Mouse (Mus musculus): Measurements from ENCODE around the gene Prf1. TPM values are rescaled to one million over a fixed set of nuclear protein-coding genes. Genes with fewer than 3 reads are reported as not detected.
A peak's percentile ranks its signal among the peaks of the same experiment; 100 is the strongest.

The Prf1 gene
- total RNA-seq (2017) = 0.31 and 1.0 TPM in 2 replicates

GRCm38 (mm10) chr10:61297477-61297876 is at the start of gene Prf1:
Gene Prf1 (plus strand): TSS chr10:61297833.
- peak; percentile 75 to 84 for ATAC-seq (replicated peaks in 1 of 2; ENCODE audit: insufficient read depth in 1 of 2, low FRiP score in 2 of 2, low TSS enrichment in 1 of 2, low read depth in 1 of 2, poor library complexity in 2 of 2, severe bottlenecking in 2 of 2)

- ATAC-seq (replicated peaks in 1 of 2; ENCODE audit: insufficient read depth in 1 of 2, low FRiP score in 2 of 2, low TSS enrichment in 1 of 2, low read depth in 1 of 2, poor library complexity in 2 of 2, severe bottlenecking in 2 of 2) = no peak
Measured at GRCm38 (mm10) chr10:61248596-61249114, 49.0 kb upstream of the Prf1 start.

DNA sequence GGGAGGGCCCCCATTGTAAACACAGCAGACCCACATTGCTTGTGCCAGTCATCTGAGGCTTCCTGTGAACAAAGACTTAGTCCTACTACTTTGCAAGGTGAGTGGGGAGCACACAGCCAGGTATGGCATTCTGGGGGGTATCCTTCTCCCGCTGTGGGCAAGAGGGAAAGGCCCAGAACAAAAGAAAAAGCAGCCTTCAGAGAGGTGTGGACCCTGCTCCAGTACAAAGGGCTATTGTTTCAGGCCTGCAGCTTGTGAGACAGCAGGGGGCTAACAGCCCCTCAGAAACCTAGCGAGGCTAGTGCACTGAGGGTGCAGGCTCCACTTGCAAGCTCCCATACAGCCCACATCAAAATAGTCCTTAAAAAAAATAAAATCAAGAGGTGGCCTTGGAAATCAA is 47.7 kb upstream of the Prf1 start:
- no peak for ATAC-seq (replicated peaks in 1 of 2; ENCODE audit: insufficient read depth in 1 of 2, low FRiP score in 2 of 2, low TSS enrichment in 1 of 2, low read depth in 1 of 2, poor library complexity in 2 of 2, severe bottlenecking in 2 of 2)

- no peak for ATAC-seq (replicated peaks in 1 of 2; ENCODE audit: insufficient read depth in 1 of 2, low FRiP score in 2 of 2, low TSS enrichment in 1 of 2, low read depth in 1 of 2, poor library complexity in 2 of 2, severe bottlenecking in 2 of 2)
Measured at GRCm38 (mm10) chr10:61254761-61255160, 42.9 kb upstream of the Prf1 start.

GRCm38 (mm10) chr10:61255190-61255589 is 42.4 kb upstream of the Prf1 start:
- ATAC-seq (replicated peaks in 1 of 2; ENCODE audit: insufficient read depth in 1 of 2, low FRiP score in 2 of 2, low TSS enrichment in 1 of 2, low read depth in 1 of 2, poor library complexity in 2 of 2, severe bottlenecking in 2 of 2) = no peak

GRCm38 (mm10) chr10:61256665-61257064 is 41.0 kb upstream of the Prf1 start:
- no peak for ATAC-seq (replicated peaks in 1 of 2; ENCODE audit: insufficient read depth in 1 of 2, low FRiP score in 2 of 2, low TSS enrichment in 1 of 2, low read depth in 1 of 2, poor library complexity in 2 of 2, severe bottlenecking in 2 of 2)

- ATAC-seq (replicated peaks in 1 of 2; ENCODE audit: insufficient read depth in 1 of 2, low FRiP score in 2 of 2, low TSS enrichment in 1 of 2, low read depth in 1 of 2, poor library complexity in 2 of 2, severe bottlenecking in 2 of 2) = peak in 1 of 2 experiments; percentile 65; a peak in 1 of 4 replicates
Measured at GRCm38 (mm10) chr10:61258131-61258530, 39.5 kb upstream of the Prf1 start.

DNA sequence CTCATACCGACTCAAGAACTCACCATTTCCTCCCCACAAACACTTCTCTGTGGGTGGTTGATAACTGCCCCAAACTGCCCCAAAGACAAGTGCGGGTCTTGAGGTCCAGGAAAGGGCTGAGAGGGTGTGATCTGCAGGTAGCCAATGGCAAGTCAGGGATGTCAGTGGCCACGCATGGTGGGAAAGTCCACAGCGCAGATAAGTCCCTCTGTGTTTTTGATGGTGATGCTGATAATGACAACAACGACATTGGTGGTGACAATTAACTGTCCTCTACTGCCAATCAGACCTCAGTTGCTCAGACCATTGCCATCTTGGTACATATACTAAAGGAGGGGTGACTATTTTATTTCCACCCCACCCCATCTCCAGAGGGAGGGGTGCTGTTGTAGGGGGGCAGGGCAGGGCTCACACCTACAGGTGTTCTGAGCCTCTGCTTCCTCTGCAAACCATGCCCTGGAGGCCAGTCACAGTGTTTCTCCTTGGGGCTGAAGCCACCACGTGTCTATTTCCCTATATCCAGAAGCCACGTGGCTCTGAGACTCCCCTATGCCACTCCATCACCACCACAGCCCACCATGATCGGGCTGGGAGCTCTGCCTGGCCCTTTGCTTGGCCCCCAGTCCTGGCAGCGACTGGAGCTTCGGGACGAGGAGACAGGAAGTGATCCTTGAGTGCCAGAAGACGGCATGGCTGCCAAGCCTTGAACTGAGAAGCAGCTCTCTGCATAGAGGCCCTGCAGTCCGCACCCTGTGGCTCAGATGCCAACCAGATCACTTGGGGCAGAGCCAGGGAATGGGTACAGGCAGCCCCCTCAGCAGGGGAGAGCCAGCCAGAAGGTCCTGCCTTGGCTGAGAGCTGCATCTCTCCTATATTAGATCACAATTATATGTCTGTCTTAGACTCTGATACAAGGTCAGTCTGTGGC is 36.1 kb upstream of the Prf1 start:
- no peak for ATAC-seq (replicated peaks in 1 of 2; ENCODE audit: insufficient read depth in 1 of 2, low FRiP score in 2 of 2, low TSS enrichment in 1 of 2, low read depth in 1 of 2, poor library complexity in 2 of 2, severe bottlenecking in 2 of 2)

GRCm38 (mm10) chr10:61263606-61264005 is 34.0 kb upstream of the Prf1 start:
- no peak for ATAC-seq (replicated peaks in 1 of 2; ENCODE audit: insufficient read depth in 1 of 2, low FRiP score in 2 of 2, low TSS enrichment in 1 of 2, low read depth in 1 of 2, poor library complexity in 2 of 2, severe bottlenecking in 2 of 2)

- peak; percentile 56 to 57; a peak in 3 of 4 replicates for ATAC-seq (replicated peaks in 1 of 2; ENCODE audit: insufficient read depth in 1 of 2, low FRiP score in 2 of 2, low TSS enrichment in 1 of 2, low read depth in 1 of 2, poor library complexity in 2 of 2, severe bottlenecking in 2 of 2)
Measured at GRCm38 (mm10) chr10:61267378-61267777, 30.3 kb upstream of the Prf1 start.

- no peak for ATAC-seq (replicated peaks in 1 of 2; ENCODE audit: insufficient read depth in 1 of 2, low FRiP score in 2 of 2, low TSS enrichment in 1 of 2, low read depth in 1 of 2, poor library complexity in 2 of 2, severe bottlenecking in 2 of 2)
Measured at GRCm38 (mm10) chr10:61272089-61272626, 25.5 kb upstream of the Prf1 start.

DNA sequence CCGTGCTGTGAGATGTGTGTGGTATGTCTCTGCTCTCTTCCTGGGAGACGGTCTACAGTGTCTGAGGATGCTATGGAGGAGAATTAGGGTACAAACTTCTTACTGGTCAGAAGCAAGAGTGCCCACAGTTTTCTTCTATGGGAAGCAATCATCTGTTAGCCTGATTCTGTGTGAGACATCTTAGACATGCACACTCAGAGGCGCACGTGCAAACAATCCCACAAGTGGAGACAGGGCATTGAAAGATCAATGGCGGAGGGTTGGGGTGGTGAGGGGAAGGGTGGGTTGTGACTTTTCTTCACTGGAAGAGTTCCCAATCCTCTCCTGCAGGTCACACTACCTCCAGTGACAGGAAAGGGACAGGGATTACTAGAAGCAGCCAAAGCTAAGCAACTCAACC is 25.0 kb upstream of the Prf1 start:
- no peak for ATAC-seq (replicated peaks in 1 of 2; ENCODE audit: insufficient read depth in 1 of 2, low FRiP score in 2 of 2, low TSS enrichment in 1 of 2, low read depth in 1 of 2, poor library complexity in 2 of 2, severe bottlenecking in 2 of 2)

DNA sequence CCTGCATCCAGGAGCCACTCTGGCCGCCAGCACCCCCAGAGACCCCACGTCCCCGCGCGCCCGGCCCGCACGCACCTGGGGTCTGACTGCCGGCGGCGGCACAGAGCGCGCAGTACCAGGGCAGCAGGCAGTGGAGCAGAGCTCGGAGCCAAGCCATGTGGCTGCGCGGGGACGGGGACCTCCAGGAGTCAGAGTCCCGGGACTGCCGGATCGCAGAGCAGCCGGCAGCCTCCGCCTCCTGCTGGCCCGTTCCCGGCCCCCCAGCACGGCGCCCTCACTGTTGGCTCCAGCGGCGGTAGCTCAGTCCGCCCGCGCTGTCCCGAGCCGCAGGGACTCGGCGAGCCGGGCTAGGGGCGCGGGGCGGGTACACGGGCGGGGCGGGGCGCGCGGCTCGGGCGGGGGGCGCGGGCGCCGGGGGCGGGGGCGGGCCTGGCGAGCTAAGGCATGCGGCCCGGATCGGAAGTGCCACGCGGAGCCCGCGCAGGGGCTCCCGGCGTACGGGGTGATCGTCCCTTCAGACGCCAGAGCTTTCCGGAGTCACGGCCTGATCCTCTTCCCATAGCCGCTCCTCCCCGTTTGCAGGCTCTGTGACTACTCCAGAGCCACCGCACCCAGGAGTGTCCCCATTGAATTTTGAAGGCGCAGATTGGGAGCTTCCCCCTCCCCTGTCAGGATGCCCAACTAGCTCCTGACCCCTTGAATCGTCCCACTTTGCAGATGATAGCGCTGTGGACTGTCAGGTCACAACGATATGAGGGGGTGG is 24.4 kb upstream of the Prf1 start, which contains the start of gene Adamts14:
Adamts14 (minus strand) TSS at position 358 of the 763 bp plus-strand sequence.
- ATAC-seq (replicated peaks in 1 of 2; ENCODE audit: insufficient read depth in 1 of 2, low FRiP score in 2 of 2, low TSS enrichment in 1 of 2, low read depth in 1 of 2, poor library complexity in 2 of 2, severe bottlenecking in 2 of 2) = no peak

- ATAC-seq (replicated peaks in 1 of 2; ENCODE audit: insufficient read depth in 1 of 2, low FRiP score in 2 of 2, low TSS enrichment in 1 of 2, low read depth in 1 of 2, poor library complexity in 2 of 2, severe bottlenecking in 2 of 2) = no peak
Measured at GRCm38 (mm10) chr10:61273844-61274215, 23.8 kb upstream of the Prf1 start.

- no peak for ATAC-seq (replicated peaks in 1 of 2; ENCODE audit: insufficient read depth in 1 of 2, low FRiP score in 2 of 2, low TSS enrichment in 1 of 2, low read depth in 1 of 2, poor library complexity in 2 of 2, severe bottlenecking in 2 of 2)
Measured at GRCm38 (mm10) chr10:61274532-61274931, 23.1 kb upstream of the Prf1 start.

GRCm38 (mm10) chr10:61275669-61276110 is 21.9 kb upstream of the Prf1 start:
- peak; percentile 85 to 93 for ATAC-seq (replicated peaks in 1 of 2; ENCODE audit: insufficient read depth in 1 of 2, low FRiP score in 2 of 2, low TSS enrichment in 1 of 2, low read depth in 1 of 2, poor library complexity in 2 of 2, severe bottlenecking in 2 of 2)

DNA sequence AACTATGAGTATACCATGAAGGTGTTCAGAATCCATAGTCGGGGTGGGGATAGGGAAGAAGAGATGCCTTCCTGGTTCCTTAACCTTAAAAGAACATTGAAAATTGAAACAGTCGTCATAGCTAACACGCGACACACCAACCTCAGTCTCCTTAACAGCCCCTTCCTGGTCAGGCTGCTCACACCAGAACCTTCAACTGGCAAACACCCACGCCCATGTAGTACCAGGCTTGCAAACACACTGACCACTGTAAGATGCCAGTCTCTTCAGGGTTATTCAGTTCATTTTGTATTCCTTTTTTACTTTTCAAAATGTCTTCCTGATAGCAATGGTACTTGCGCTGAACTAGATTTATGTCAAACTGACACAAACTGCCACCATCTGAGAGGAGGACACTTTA is 20.6 kb upstream of the Prf1 start:
- ATAC-seq (replicated peaks in 1 of 2; ENCODE audit: insufficient read depth in 1 of 2, low FRiP score in 2 of 2, low TSS enrichment in 1 of 2, low read depth in 1 of 2, poor library complexity in 2 of 2, severe bottlenecking in 2 of 2) = no peak

Measured in hematopoietic stem cell, adult 5-6 weeks (primary cell).